Mouse (Mus musculus): Measurements from ENCODE around the gene Mtmr6. TPM values are rescaled to one million over a fixed set of nuclear protein-coding genes. Genes with fewer than 3 reads are reported as not detected.

Gene Mtmr6
- total and polyA plus RNA-seq, 3 experiments, result 11.7 to 20.3 (median 18.5) TPM

DNA sequence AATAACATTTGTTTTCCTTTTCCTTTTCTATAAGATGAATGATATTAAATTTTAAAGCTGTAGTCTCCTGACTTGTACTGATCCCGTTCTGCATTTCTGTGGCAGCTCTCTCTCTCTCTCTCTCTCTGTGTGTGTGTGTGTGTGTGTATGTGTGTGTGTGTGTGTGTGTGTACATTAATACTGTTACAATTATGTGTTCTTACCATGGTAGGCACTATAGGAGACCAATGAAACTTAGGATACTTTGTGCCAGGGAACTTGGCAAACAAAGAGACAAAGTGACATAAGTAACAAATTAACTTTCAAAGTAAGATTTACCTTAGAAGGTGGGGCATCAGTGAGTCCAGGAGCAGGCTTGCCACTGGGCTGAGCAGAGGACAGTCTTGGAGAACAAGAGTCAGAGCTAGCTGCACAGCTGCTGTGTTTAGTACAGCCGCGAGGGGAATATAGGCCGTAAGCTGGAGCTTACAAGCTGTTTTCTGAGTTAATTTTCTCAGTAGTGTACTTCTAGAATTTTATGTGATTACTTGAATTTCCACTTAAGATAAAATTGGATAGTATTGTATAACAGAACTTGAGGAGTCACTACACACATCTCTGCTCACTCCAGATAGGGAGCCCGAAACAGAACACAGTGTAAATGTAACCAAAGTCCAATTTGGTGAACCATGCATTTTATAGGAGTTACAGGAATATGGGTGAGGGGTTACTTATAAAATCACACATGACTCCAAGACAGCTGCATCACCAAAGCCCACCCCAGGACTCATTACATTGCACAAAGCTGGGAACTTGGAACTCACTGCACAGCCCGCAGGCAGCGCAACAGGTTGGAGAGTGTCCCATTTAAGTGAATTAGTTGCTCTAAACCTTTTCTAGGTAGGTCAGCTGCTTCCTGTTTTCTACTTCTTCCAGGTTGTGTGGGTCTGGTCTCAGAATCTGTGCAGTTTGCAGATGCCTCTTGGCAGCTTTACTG lies 10.6 kb downstream of the Mtmr6 start:
- in situ Hi-C loops (cut with MboI; ENCODE audit: low pct_ligation_motif_present, low pct_unique_long_range_greater_than_20kb, low sequenced_read_pairs), result no loop called here
- no peak for TF ChIP-seq CHD1 (IDR thresholded peaks at IDR 0.05; ENCODE audit: low read depth, low read length)
- no peak for TF ChIP-seq BHLHE40 (IDR thresholded peaks at IDR 0.05; ENCODE audit: low read depth, low read length)
- no peak for TF ChIP-seq RAD21 (IDR thresholded peaks at IDR 0.05; ENCODE audit: low read depth, low read length)
- TF ChIP-seq CTCF (conservative IDR thresholded peaks at IDR 0.05 in 1 of 2, IDR thresholded peaks at IDR 0.05 in 1 of 2; ENCODE audit: low read depth in 2 of 2, low read length in 2 of 2), result no peak
- no peak for TF ChIP-seq ETS1 (conservative IDR thresholded peaks at IDR 0.05; ENCODE audit: low read depth, low read length)
- no peak for TF ChIP-seq MEF2A (IDR thresholded peaks at IDR 0.05; ENCODE audit: borderline replicate concordance, low read depth, low read length)
- no peak for TF ChIP-seq ZC3H11A (IDR thresholded peaks at IDR 0.05; ENCODE audit: low read depth, low read length)
- no peak for TF ChIP-seq JUND (conservative IDR thresholded peaks at IDR 0.05; ENCODE audit: low read depth, low read length)
- no peak for TF ChIP-seq CHD2 (IDR thresholded peaks at IDR 0.05; ENCODE audit: low read length)
- no peak for TF ChIP-seq TBP (conservative IDR thresholded peaks at IDR 0.05; ENCODE audit: low read depth, low read length)
- no peak for TF ChIP-seq GABPA (IDR thresholded peaks at IDR 0.05; ENCODE audit: insufficient replicate concordance, low read depth, low read length)
- DNase-seq (ENCODE audit: extremely low read depth), result no peak
- Histone ChIP-seq H3K27me3 (replicated peaks) (no peaks in the 10 kb centered on the region), H3K4me1 (ENCODE audit: control insufficient read depth in 1 of 2, insufficient read depth in 2 of 2) (peaks cover 4 to 10% of the 10 kb centered on the region in 2 experiments; a peak in 2 of 4 replicates), H3K27ac (ENCODE audit: insufficient read depth, low read depth) (no peak overlapping the region), H3K4me2 (ENCODE audit: insufficient read depth, low read depth, poor library complexity, severe bottlenecking) (no peak overlapping the region), H3K9me3 (replicated peaks; ENCODE audit: low read length) (no peaks in the 10 kb centered on the region), H3K4me3 (replicated peaks in 1 of 3; ENCODE audit: low read depth in 2 of 3, low read length in 2 of 3, poor library complexity in 1 of 3) (no peak overlapping the region), H3K79me2 (replicated peaks; ENCODE audit: control insufficient read depth, extremely low read depth, insufficient read depth, poor library complexity, severe bottlenecking) (peaks cover 14% of the 10 kb centered on the region), H3K36me3 (replicated peaks in 1 of 2; ENCODE audit: control insufficient read depth in 1 of 2, insufficient read depth in 1 of 2, low read length in 1 of 2) (peaks cover 0 to 27% of the 10 kb centered on the region in 2 experiments), H3K9ac (ENCODE audit: insufficient read depth, low read depth) (no peak overlapping the region)
- dilution Hi-C loops (cut with MboI; ENCODE audit: extremely low pct_ligation_motif_present, extremely low pct_unique_long_range_greater_than_20kb, low sequenced_read_pairs), result no loop called here

- TF ChIP-seq MEF2A (IDR thresholded peaks at IDR 0.05; ENCODE audit: borderline replicate concordance, low read depth, low read length) (no peak), RAD21 (IDR thresholded peaks at IDR 0.05; ENCODE audit: low read depth, low read length) (no peak), MAFK (IDR thresholded peaks at IDR 0.05; ENCODE audit: insufficient replicate concordance, low read length) (no peak), TBP (conservative IDR thresholded peaks at IDR 0.05; ENCODE audit: low read depth, low read length) (no peak), POLR2A (IDR thresholded peaks at IDR 0.05; ENCODE audit: low read depth, low read length) (no peak), HCFC1 (IDR thresholded peaks at IDR 0.05; ENCODE audit: low read depth, low read length) (no peak), SIN3A (IDR thresholded peaks at IDR 0.05; ENCODE audit: low read length) (no peak), EP300 (IDR thresholded peaks at IDR 0.05; ENCODE audit: low read length) (no peak), ETS1 (conservative IDR thresholded peaks at IDR 0.05; ENCODE audit: low read depth, low read length) (no peak), JUND (conservative IDR thresholded peaks at IDR 0.05; ENCODE audit: low read depth, low read length) (no peak), MAZ (IDR thresholded peaks at IDR 0.05; ENCODE audit: low read depth, low read length) (no peak), POLR2AphosphoS2 (IDR thresholded peaks at IDR 0.05; ENCODE audit: low read depth, low read length) (no peak), NELFE (IDR thresholded peaks at IDR 0.05; ENCODE audit: low read depth, low read length) (no peak), USF1 (IDR thresholded peaks at IDR 0.05; ENCODE audit: low read depth, low read length) (no peak), UBTF (IDR thresholded peaks at IDR 0.05; ENCODE audit: low read depth, low read length) (no peak)
- dilution Hi-C loops (cut with MboI; ENCODE audit: extremely low pct_ligation_motif_present, extremely low pct_unique_long_range_greater_than_20kb, low sequenced_read_pairs) (no loop called here), in situ Hi-C loops (cut with MboI; ENCODE audit: low pct_ligation_motif_present, low pct_unique_long_range_greater_than_20kb, low sequenced_read_pairs) (no loop called here)
- peaks cover 0 to 5% of the 10 kb centered on the region in 2 experiments; a peak in 1 of 4 replicates for H3K4me1 ChIP-seq (ENCODE audit: control insufficient read depth in 1 of 2, insufficient read depth in 2 of 2)
- H3K4me2 ChIP-seq (ENCODE audit: insufficient read depth, low read depth, poor library complexity, severe bottlenecking), result no peak overlapping the region
- H3K9me3 ChIP-seq (replicated peaks; ENCODE audit: low read length), result no peaks in the 10 kb centered on the region
- no peak for DNase-seq (ENCODE audit: extremely low read depth)
- H3K36me3 ChIP-seq (replicated peaks in 1 of 2; ENCODE audit: control insufficient read depth in 1 of 2, insufficient read depth in 1 of 2, low read length in 1 of 2), result peaks cover 23 to 42% of the 10 kb centered on the region in 2 experiments
- H3K9ac ChIP-seq (ENCODE audit: insufficient read depth, low read depth), result no peak overlapping the region
- no peaks in the 10 kb centered on the region for H3K79me2 ChIP-seq (replicated peaks; ENCODE audit: control insufficient read depth, extremely low read depth, insufficient read depth, poor library complexity, severe bottlenecking)
- no peak overlapping the region for H3K4me3 ChIP-seq (replicated peaks in 1 of 3; ENCODE audit: low read depth in 2 of 3, low read length in 2 of 3, poor library complexity in 1 of 3)
- H3K27me3 ChIP-seq (replicated peaks), result no peaks in the 10 kb centered on the region
- H3K27ac ChIP-seq (ENCODE audit: insufficient read depth, low read depth), result no peak overlapping the region
Measured at GRCm38 (mm10) chr14:60286194-60286863, 21.3 kb downstream of the Mtmr6 start.

Measured in CH12.LX (cell line).